Mouse (Mus musculus): ENCODE results near the gene Armcx6.

DNA sequence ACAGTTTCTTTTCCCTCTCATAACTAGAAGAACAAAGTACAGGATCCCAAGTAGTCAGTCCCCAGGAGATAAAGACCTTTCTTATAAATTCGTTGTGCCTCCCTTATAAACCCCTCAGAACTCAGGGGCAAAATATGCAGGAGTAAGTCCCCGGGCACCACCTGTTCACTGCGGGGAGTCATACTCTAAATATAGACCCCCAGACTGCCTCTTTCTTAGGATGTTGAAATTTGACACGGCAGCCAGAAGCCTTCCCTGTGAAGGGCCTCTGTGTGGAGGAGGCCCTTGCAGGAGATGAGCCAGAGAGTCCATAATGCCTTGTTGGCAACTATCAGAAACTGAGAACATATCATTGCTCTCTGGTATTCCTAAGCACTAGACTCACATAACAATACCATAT, 1.4 kb upstream of the Armcx6 start:
- TF ChIP-seq POLR2A (IDR thresholded peaks at IDR 0.05; ENCODE audit: low read depth, low read length) (no peak), CTCF (IDR thresholded peaks at IDR 0.05; ENCODE audit: extremely low read depth, insufficient read depth, insufficient read length, insufficient replicate concordance) (no peak)

All from spleen, adult 2 months (tissue).